Mouse (Mus musculus): ENCODE data around the gene Tmem239.

DNA sequence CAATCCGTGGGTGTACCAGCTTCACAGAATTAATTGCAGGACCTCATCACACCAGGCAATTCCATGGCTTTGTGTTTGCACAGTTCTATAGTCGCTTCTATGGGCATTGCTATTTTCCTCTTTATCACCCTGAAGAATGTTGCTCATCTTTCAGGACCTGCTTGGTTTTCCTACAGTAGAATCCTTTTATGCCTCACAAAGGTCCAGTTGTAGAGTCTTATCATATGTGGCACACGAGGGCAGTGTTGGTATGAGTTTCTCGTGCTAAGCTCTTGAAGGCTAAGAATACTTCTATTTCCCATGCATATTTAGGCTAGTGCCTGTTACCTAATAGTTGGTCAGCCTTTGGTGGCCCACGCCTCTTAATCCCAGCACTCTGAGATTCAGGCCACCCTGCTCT lies 18.8 kb downstream of the Tmem239 start:
- no peak for TF ChIP-seq CTCF (IDR thresholded peaks at IDR 0.05; ENCODE audit: extremely low read depth, insufficient read depth, insufficient read length, insufficient replicate concordance)
- TF ChIP-seq POLR2A (IDR thresholded peaks at IDR 0.05; ENCODE audit: low read depth, low read length), result no peak

Data from spleen, adult 2 months (tissue).